7 mouse cellular contexts compared by ENCODE assay signal in genomic region chrX:70476792-70477776, GRCm38 (mm10). TPM values are rescaled to one million over a fixed set of nuclear protein-coding genes. Genes with fewer than 3 reads are reported as not detected.
DNase-seq lines count a peak whose midpoint lies in the region; ATAC-seq and TF ChIP-seq lines count a peak whose summit lies in the region.

TSS of gene Tmem185a (minus strand) at chrX:70477180.

- peak; percentile 92 for DNase-seq in adrenal gland, postnatal 14 days
- DNase-seq in embryonic facial prominence, embryonic 11.5 days (ENCODE audit: low spot score) = peak; percentile 84
- DNase-seq in heart, adult 18-20 months = peak; percentile 86 to 89
- peak; percentile 86 for DNase-seq in kidney, adult 2 months
- peak; percentile 54 to 73 for DNase-seq in spleen, adult 2 months (ENCODE audit: low read depth in 1 of 2, low spot score in 2 of 2)

- WGBS in embryonic facial prominence, embryonic 11.5 days = 15% methylated on average over 29 of the region's 42 CpGs
- 1% methylated on average over 40 of the region's 42 CpGs for WGBS in kidney, adult 2 months
- 23% methylated on average over 39 of the region's 42 CpGs for WGBS in limb, embryonic 12.5 days
- 22% methylated on average over 42 of the region's 42 CpGs for WGBS in midbrain, embryonic 15.5 days
- 21% methylated on average over 39 of the region's 42 CpGs for WGBS in spleen, adult 2 months

- no peaks in the 10 kb centered on the region for H3K36me3 ChIP-seq in embryonic facial prominence, embryonic 11.5 days (replicated peaks; ENCODE audit: control insufficient read depth, insufficient read depth, low read depth, low read length)
- no peaks in the 10 kb centered on the region for H3K36me3 ChIP-seq in kidney, adult 2 months (ENCODE audit: control insufficient read depth, insufficient read depth, low read length)
- H3K36me3 ChIP-seq in limb, embryonic 12.5 days = no peaks in the 10 kb centered on the region
- H3K36me3 ChIP-seq in midbrain, embryonic 15.5 days (replicated peaks) = no peaks in the 10 kb centered on the region
- H3K36me3 ChIP-seq in spleen, adult 2 months (ENCODE audit: control insufficient read depth, insufficient read depth, low read length) = no peaks in the 10 kb centered on the region

- TF ChIP-seq POLR2A in kidney, adult 2 months (IDR thresholded peaks at IDR 0.05; ENCODE audit: low read depth, low read length) = no peak
- TF ChIP-seq POLR2A in spleen, adult 2 months (IDR thresholded peaks at IDR 0.05; ENCODE audit: low read depth, low read length) = no peak

- no peaks in the 10 kb centered on the region for H3K4me1 ChIP-seq in embryonic facial prominence, embryonic 11.5 days (ENCODE audit: control insufficient read depth, insufficient read depth, low read length)
- H3K4me1 ChIP-seq in kidney, adult 2 months (ENCODE audit: control insufficient read depth, insufficient read depth, low read length) = peaks cover 3% of the 10 kb centered on the region; the same call in 1 of the 2 replicates
- H3K4me1 ChIP-seq in limb, embryonic 12.5 days (replicated peaks) = peaks cover 3% of the 10 kb centered on the region; the same call in 1 of the 2 replicates
- H3K4me1 ChIP-seq in midbrain, embryonic 15.5 days = peaks cover 11% of the 10 kb centered on the region
- H3K4me1 ChIP-seq in spleen, adult 2 months (ENCODE audit: control insufficient read depth, insufficient read depth, insufficient read length) = no peaks in the 10 kb centered on the region

- peak within 1 kb of the TSS; percentile 70 for H3K9ac ChIP-seq in embryonic facial prominence, embryonic 11.5 days (replicated peaks; ENCODE audit: low read length)
- peak within 1 kb of the TSS; percentile 57 for H3K9ac ChIP-seq in limb, embryonic 12.5 days (replicated peaks)
- peak within 1 kb of the TSS; percentile 61 for H3K9ac ChIP-seq in midbrain, embryonic 15.5 days

- H3K27me3 ChIP-seq in embryonic facial prominence, embryonic 11.5 days (ENCODE audit: control insufficient read depth, insufficient read depth, low read length) = no peaks in the 10 kb centered on the region
- no peaks in the 10 kb centered on the region for H3K27me3 ChIP-seq in kidney, adult 2 months (replicated peaks; ENCODE audit: control insufficient read depth, insufficient read depth, low read length)
- peaks cover 3% of the 10 kb centered on the region; the same call in 1 of the 2 replicates for H3K27me3 ChIP-seq in limb, embryonic 12.5 days
- no peaks in the 10 kb centered on the region for H3K27me3 ChIP-seq in midbrain, embryonic 15.5 days (replicated peaks)
- H3K27me3 ChIP-seq in spleen, adult 2 months (ENCODE audit: control insufficient read depth, insufficient read depth, low read length) = no peaks in the 10 kb centered on the region

- peak; percentile 93 for ATAC-seq in embryonic facial prominence, embryonic 11.5 days (replicated peaks; ENCODE audit: insufficient number of reproducible peaks, low FRiP score, low TSS enrichment, low read depth)
- ATAC-seq in limb, embryonic 12.5 days (ENCODE audit: insufficient number of reproducible peaks, insufficient read depth, low FRiP score, low TSS enrichment, low read depth) = peak; percentile 75; the same call in 1 of the 2 replicates
- peak; percentile 95 for ATAC-seq in midbrain, embryonic 15.5 days (replicated peaks)

- H3K9me3 ChIP-seq in embryonic facial prominence, embryonic 11.5 days (replicated peaks; ENCODE audit: control insufficient read depth, low read length) = no peaks in the 10 kb centered on the region
- no peaks in the 10 kb centered on the region for H3K9me3 ChIP-seq in limb, embryonic 12.5 days
- H3K9me3 ChIP-seq in midbrain, embryonic 15.5 days = no peaks in the 10 kb centered on the region

- peak within 1 kb of the TSS; percentile 48 for H3K4me3 ChIP-seq in embryonic facial prominence, embryonic 11.5 days (ENCODE audit: low read depth, low read length)
- peak within 1 kb of the TSS; percentile 93 for H3K4me3 ChIP-seq in kidney, adult 2 months (ENCODE audit: insufficient read depth, low read depth, low read length)
- H3K4me3 ChIP-seq in limb, embryonic 12.5 days (replicated peaks) = peak within 1 kb of the TSS; percentile 53
- H3K4me3 ChIP-seq in midbrain, embryonic 15.5 days = peak within 1 kb of the TSS; percentile 54
- peak within 1 kb of the TSS; percentile 70 for H3K4me3 ChIP-seq in spleen, adult 2 months (ENCODE audit: extremely low read depth, insufficient read depth, insufficient read length)

- H3K27ac ChIP-seq in embryonic facial prominence, embryonic 11.5 days (replicated peaks; ENCODE audit: low read depth, low read length) = 0 out of 2 replicates have a peak within 1 kb of the TSS, but pooled peaks have one; percentile 41
- H3K27ac ChIP-seq in kidney, adult 2 months (ENCODE audit: insufficient read depth, low read depth, low read length) = peak within 1 kb of the TSS; percentile 76; the same call in 1 of the 2 replicates
- H3K27ac ChIP-seq in limb, embryonic 12.5 days = 0 out of 2 replicates have a peak within 1 kb of the TSS, but pooled peaks have one; percentile 59
- peak within 1 kb of the TSS; percentile 82 for H3K27ac ChIP-seq in midbrain, embryonic 15.5 days
- peak within 1 kb of the TSS; percentile 50 for H3K27ac ChIP-seq in spleen, adult 2 months (ENCODE audit: insufficient read depth, low read length)

- no peak for TF ChIP-seq CTCF in kidney, adult 2 months (conservative IDR thresholded peaks at IDR 0.05; ENCODE audit: insufficient read depth, insufficient read length, low read depth, low read length)
- TF ChIP-seq CTCF in spleen, adult 2 months (IDR thresholded peaks at IDR 0.05; ENCODE audit: extremely low read depth, insufficient read depth, insufficient read length, insufficient replicate concordance) = no peak

- peak within 1 kb of the TSS; percentile 45 for H3K4me2 ChIP-seq in embryonic facial prominence, embryonic 11.5 days (ENCODE audit: low read depth, low read length)
- H3K4me2 ChIP-seq in limb, embryonic 12.5 days = peak within 1 kb of the TSS; percentile 58
- H3K4me2 ChIP-seq in midbrain, embryonic 15.5 days = peak within 1 kb of the TSS; percentile 55

RNA-seq across cellular contexts. Expression of gene Tmem185a, which starts in this region (rescaled TPM):
- total RNA-seq in adrenal gland, postnatal 14 days (2021) = 42.8 and 48.2 TPM in 2 replicates
- 47.1 and 50.5 TPM in 2 replicates for polyA plus RNA-seq in embryonic facial prominence, embryonic 11.5 days (2014; fragmentation: Nextera tagmentation; extraction: Ambion mirVana)
- 10 to 100 TPM; 22.9 to 24.1 TPM for total RNA-seq in heart, adult 18-20 months (2021)
- polyA plus RNA-seq in kidney, adult 2 months (2012; rRNA removed) = 39.5 and 40.3 TPM in 2 replicates
- polyA plus RNA-seq in limb, embryonic 12.5 days (2016; fragmentation: Nextera tagmentation; extraction: Ambion mirVana) = 39.8 and 40.3 TPM in 2 replicates
- 47.6 and 48.8 TPM in 2 replicates for polyA plus RNA-seq in midbrain, embryonic 15.5 days (2015; fragmentation: Nextera tagmentation; extraction: Ambion mirVana)
- 10.3 and 11.2 TPM in 2 replicates for polyA plus RNA-seq in spleen, adult 2 months (2012; rRNA removed)

Comparison
In these comparisons a context has a peak if more than half of its experiments do, and no peak if none do; other contexts are left out.
1. Peak in every context shown above with its lines: DNase-seq, ATAC-seq, H3K4me3 ChIP-seq and H3K27ac ChIP-seq.